Comparison of ENCODE assay signal across 17 mouse cellular contexts in genomic region chr11:62103380-62103911, GRCm38 (mm10).
DNase-seq lines count a peak whose midpoint lies in the region; ATAC-seq and TF ChIP-seq lines count a peak whose summit lies in the region.
"Had no signal": no experiment of that assay in that cellular context is flagged by ENCODE, and none has a peak within 500 bp of the region (broad histone marks: within the 10 kb centered on the region; RNA-seq: fewer than 3 reads in every experiment).

No protein-coding gene starts in this region.

- H3K4me2 ChIP-seq in heart, embryonic 12.5 days: no peak overlapping the region
- H3K4me2 ChIP-seq in liver, postnatal 0 days (ENCODE audit: low read depth, low read length): no peak overlapping the region
- no peak overlapping the region for H3K4me2 ChIP-seq in liver, embryonic 13.5 days
- H3K4me2 ChIP-seq: embryonic facial prominence, embryonic 13.5 days; midbrain, embryonic 15.5 days had no signal

- H3K27ac ChIP-seq in heart, embryonic 12.5 days (ENCODE audit: poor library complexity, severe bottlenecking): peak overlapping the region; percentile 60
- H3K27ac ChIP-seq in liver, postnatal 0 days (ENCODE audit: low read depth): no peak overlapping the region
- no peak overlapping the region for H3K27ac ChIP-seq in liver, embryonic 13.5 days
- H3K27ac ChIP-seq: embryonic facial prominence, embryonic 13.5 days; hindbrain, postnatal 0 days; limb, embryonic 10.5 days; midbrain, embryonic 15.5 days had no signal

- H3K4me3 ChIP-seq in heart, embryonic 12.5 days: no peak overlapping the region
- H3K4me3 ChIP-seq in liver, postnatal 0 days (ENCODE audit: low read depth, low read length): no peak overlapping the region
- no peak overlapping the region for H3K4me3 ChIP-seq in liver, embryonic 13.5 days (replicated peaks)
- H3K4me3 ChIP-seq: embryonic facial prominence, embryonic 13.5 days; limb, embryonic 10.5 days; midbrain, embryonic 15.5 days had no signal

- H3K4me1 ChIP-seq in heart, embryonic 12.5 days (replicated peaks): peaks cover 14% of the 10 kb centered on the region
- H3K4me1 ChIP-seq in liver, postnatal 0 days (ENCODE audit: insufficient read depth): peaks cover 4% of the 10 kb centered on the region; the same call in 1 of the 2 replicates
- peaks cover 24% of the 10 kb centered on the region for H3K4me1 ChIP-seq in liver, embryonic 13.5 days (replicated peaks)
- H3K4me1 ChIP-seq: embryonic facial prominence, embryonic 13.5 days; limb, embryonic 10.5 days; midbrain, embryonic 15.5 days had no signal

- H3K36me3 ChIP-seq in heart, embryonic 12.5 days: no peaks in the 10 kb centered on the region
- H3K36me3 ChIP-seq in liver, postnatal 0 days (replicated peaks; ENCODE audit: insufficient read depth, low read length): no peaks in the 10 kb centered on the region
- no peaks in the 10 kb centered on the region for H3K36me3 ChIP-seq in liver, embryonic 13.5 days
- H3K36me3 ChIP-seq: embryonic facial prominence, embryonic 13.5 days; limb, embryonic 10.5 days; midbrain, embryonic 15.5 days had no signal

- H3K27me3 ChIP-seq in heart, embryonic 12.5 days (replicated peaks): no peaks in the 10 kb centered on the region
- H3K27me3 ChIP-seq in liver, postnatal 0 days (ENCODE audit: insufficient read depth, low read length): no peaks in the 10 kb centered on the region
- no peaks in the 10 kb centered on the region for H3K27me3 ChIP-seq in liver, embryonic 13.5 days
- H3K27me3 ChIP-seq: embryonic facial prominence, embryonic 13.5 days; midbrain, embryonic 15.5 days had no signal

- WGBS in heart, embryonic 12.5 days: 17% methylated on average over 3 of the region's 3 CpGs
- WGBS in liver, postnatal 0 days (ENCODE audit: insufficient replicate concordance): 19% methylated on average over 3 of the region's 3 CpGs
- WGBS in liver, embryonic 13.5 days (ENCODE audit: insufficient replicate concordance): 4% methylated on average over 3 of the region's 3 CpGs

- H3K9ac ChIP-seq in heart, embryonic 12.5 days: no peak overlapping the region
- H3K9ac ChIP-seq in liver, postnatal 0 days (replicated peaks): no peak overlapping the region
- no peak overlapping the region for H3K9ac ChIP-seq in liver, embryonic 13.5 days
- H3K9ac ChIP-seq: embryonic facial prominence, embryonic 13.5 days; midbrain, embryonic 15.5 days had no signal

- H3K9me3 ChIP-seq in heart, embryonic 12.5 days (replicated peaks): no peaks in the 10 kb centered on the region
- no peaks in the 10 kb centered on the region for H3K9me3 ChIP-seq in liver, postnatal 0 days (ENCODE audit: low read length)
- H3K9me3 ChIP-seq in liver, embryonic 13.5 days (replicated peaks): no peaks in the 10 kb centered on the region
- H3K9me3 ChIP-seq: embryonic facial prominence, embryonic 13.5 days; limb, embryonic 10.5 days; midbrain, embryonic 15.5 days had no signal

- ATAC-seq in heart, embryonic 12.5 days (ENCODE audit: insufficient number of reproducible peaks, low FRiP score): peak; percentile 59; the same call in 1 of the 2 replicates
- no peak; the same call in 1 of the 2 replicates for ATAC-seq in liver, postnatal 0 days
- ATAC-seq in liver, embryonic 13.5 days (ENCODE audit: low read depth): peak; percentile 63
- ATAC-seq: hindbrain, postnatal 0 days; midbrain, embryonic 15.5 days had no signal

- DNase-seq in heart, adult 18-20 months: no peak
- DNase-seq in liver: peak; percentile 27
- DNase-seq in liver, postnatal 0 days: no peak
- DNase-seq in liver, embryonic 13.5 days: peak; percentile 11
- no peak for DNase-seq in yolk sac, embryonic 10.5 days (ENCODE audit: low spot score)
- no peak for DNase-seq in thymus, postnatal 0 days (ENCODE audit: low spot score)
- no peak for DNase-seq in gastrocnemius, postnatal 25 days
- DNase-seq: adrenal gland, postnatal 14 days; cerebellum, postnatal 25 days; kidney, postnatal 10 days; layer of hippocampus, postnatal 36 days; right cerebral cortex, postnatal 4 days had no signal

- no peak for TF ChIP-seq CTCF in liver, postnatal 0 days (IDR thresholded peaks at IDR 0.05; ENCODE audit: low read depth)

- TF ChIP-seq EP300 in liver, postnatal 0 days (IDR thresholded peaks at IDR 0.05; ENCODE audit: low read depth): no peak

Comparison
In these comparisons a context has a peak if more than half of its experiments do, and no peak if none do; other contexts are left out.
1. DNase-seq: peak in liver (single experiment) and liver, embryonic 13.5 days (single experiment); none in heart, adult 18-20 months (0 of 2), liver, postnatal 0 days (single experiment), yolk sac, embryonic 10.5 days (single experiment), thymus, postnatal 0 days (single experiment) and gastrocnemius, postnatal 25 days (single experiment).